Mouse (Mus musculus): ENCODE data around the gene Klhl10. TPM values are rescaled to one million over a fixed set of nuclear protein-coding genes. Genes with fewer than 3 reads are reported as not detected.

Gene Klhl10
- polyA plus RNA-seq, 1 experiment from 2014 or later, result 0.56 TPM

DNA sequence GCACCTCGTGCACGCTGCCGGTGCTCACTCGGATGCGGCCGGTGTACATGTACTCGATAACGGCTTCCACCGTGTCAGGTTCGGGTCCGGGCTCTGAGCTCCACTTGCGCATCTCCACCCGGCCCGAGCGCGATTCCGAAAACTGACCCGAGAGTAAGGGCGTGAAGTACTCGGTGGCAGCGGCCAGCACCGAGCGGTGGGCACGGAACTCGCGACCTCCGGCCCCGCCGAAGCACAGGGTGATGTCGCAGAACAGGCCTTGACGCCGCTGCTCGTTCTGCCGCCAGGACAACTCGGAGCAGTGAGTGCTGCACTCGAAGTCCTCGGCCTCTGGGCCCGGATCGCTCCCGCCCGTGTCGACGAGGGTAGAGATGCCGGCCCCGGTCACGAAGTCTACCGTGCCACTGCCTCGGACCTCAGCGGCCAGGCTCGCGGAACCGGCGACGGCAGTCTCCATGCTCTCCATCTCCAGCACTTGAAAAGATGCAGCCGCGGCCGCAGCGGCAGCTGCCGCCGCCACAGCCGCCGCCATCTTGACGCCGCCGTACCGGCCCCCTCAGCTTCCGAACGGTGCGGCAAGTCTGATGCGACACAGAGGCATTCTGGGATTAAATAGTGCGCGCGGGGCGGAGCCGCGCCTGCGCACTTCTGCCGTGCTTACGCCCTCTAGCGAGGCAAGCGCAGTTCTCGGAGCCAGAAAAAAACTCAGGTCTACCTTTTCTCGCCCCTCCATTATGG is 30.6 kb downstream of the Klhl10 start, which contains the start of gene Klhl11:
Klhl11 (minus strand) TSS at position 545 of the 738 bp plus-strand sequence.
- no peaks in the 10 kb centered on the region for H3K9me3 ChIP-seq
- peak; percentile 92 for ATAC-seq (ENCODE audit: borderline replicate concordance, extremely low read depth, low FRiP score, low TSS enrichment)

GRCm38 (mm10) chr11:100472935-100473295 is 31.2 kb downstream of the Klhl10 start:
- WGBS, result 33% methylated on average over 5 of the region's 5 CpGs
- Histone ChIP-seq H3K9me3 (no peaks in the 10 kb centered on the region), H3K9ac (no peak overlapping the region), H3K36me3 (peaks cover 19% of the 10 kb centered on the region), H3K4me1 (peaks cover 22% of the 10 kb centered on the region), H3K27ac (no peak overlapping the region), H3K4me3 (peak overlapping the region; percentile 95), H3K27me3 (no peaks in the 10 kb centered on the region), H3K4me2 (peak overlapping the region; percentile 35)
- ATAC-seq (ENCODE audit: borderline replicate concordance, extremely low read depth, low FRiP score, low TSS enrichment), result peak; percentile 14

More for the DNA sequence above, 30.6 kb downstream of the Klhl10 start, which contains the start of gene Klhl11:
- Histone ChIP-seq H3K9ac (peak within 1 kb of the TSS; percentile 90), H3K4me3 (peak within 1 kb of the TSS; percentile 95), H3K4me2 (peak within 1 kb of the TSS; percentile 93), H3K36me3 (peaks cover 16% of the 10 kb centered on the region), H3K27ac (peak within 1 kb of the TSS; percentile 77), H3K4me1 (peaks cover 22% of the 10 kb centered on the region), H3K27me3 (no peaks in the 10 kb centered on the region)
- under 1% methylated on average over 83 of the region's 83 CpGs for whole genome bisulfite sequencing

GRCm38 (mm10) chr11:100476281-100476680 is 34.6 kb downstream of the Klhl10 start:
- peaks cover 44% of the 10 kb centered on the region for H3K36me3 ChIP-seq
- H3K9me3 ChIP-seq, result no peaks in the 10 kb centered on the region
- H3K4me2 ChIP-seq, result no peak overlapping the region
- peaks cover 5% of the 10 kb centered on the region for H3K4me1 ChIP-seq
- no peak overlapping the region for H3K4me3 ChIP-seq
- no peaks in the 10 kb centered on the region for H3K27me3 ChIP-seq
- H3K9ac ChIP-seq, result no peak overlapping the region
- no peak for ATAC-seq (ENCODE audit: borderline replicate concordance, extremely low read depth, low FRiP score, low TSS enrichment)
- WGBS, result 66% methylated on average over 5 of the region's 5 CpGs
- no peak overlapping the region for H3K27ac ChIP-seq

- WGBS, result 27% methylated on average over 7 of the region's 7 CpGs
Observed at GRCm38 (mm10) chr11:100479152-100479551, 37.4 kb downstream of the Klhl10 start.

GRCm38 (mm10) chr11:100484461-100484860 is 42.7 kb downstream of the Klhl10 start:
- no peak for ATAC-seq (ENCODE audit: borderline replicate concordance, extremely low read depth, low FRiP score, low TSS enrichment)
- 95% methylated on average over 3 of the region's 3 CpGs for WGBS
- H3K4me2 ChIP-seq, result no peak overlapping the region
- no peak overlapping the region for H3K9ac ChIP-seq
- H3K36me3 ChIP-seq, result peaks cover 86% of the 10 kb centered on the region
- H3K27ac ChIP-seq, result no peak overlapping the region
- H3K4me1 ChIP-seq, result no peaks in the 10 kb centered on the region
- no peaks in the 10 kb centered on the region for H3K9me3 ChIP-seq
- no peak overlapping the region for H3K4me3 ChIP-seq
- H3K27me3 ChIP-seq, result no peaks in the 10 kb centered on the region

More at GRCm38 (mm10) chr11:100479152-100479551, 37.4 kb downstream of the Klhl10 start:
- no peak overlapping the region for H3K4me3 ChIP-seq
- H3K4me1 ChIP-seq, result no peaks in the 10 kb centered on the region
- ATAC-seq (ENCODE audit: borderline replicate concordance, extremely low read depth, low FRiP score, low TSS enrichment), result 0 out of 2 replicates have a peak, but pooled peaks have one; percentile 35
- H3K27ac ChIP-seq, result no peak overlapping the region
- H3K36me3 ChIP-seq, result peaks cover 72% of the 10 kb centered on the region
- H3K4me2 ChIP-seq, result no peak overlapping the region
- H3K9ac ChIP-seq, result no peak overlapping the region
- H3K9me3 ChIP-seq, result no peaks in the 10 kb centered on the region
- no peaks in the 10 kb centered on the region for H3K27me3 ChIP-seq

DNA sequence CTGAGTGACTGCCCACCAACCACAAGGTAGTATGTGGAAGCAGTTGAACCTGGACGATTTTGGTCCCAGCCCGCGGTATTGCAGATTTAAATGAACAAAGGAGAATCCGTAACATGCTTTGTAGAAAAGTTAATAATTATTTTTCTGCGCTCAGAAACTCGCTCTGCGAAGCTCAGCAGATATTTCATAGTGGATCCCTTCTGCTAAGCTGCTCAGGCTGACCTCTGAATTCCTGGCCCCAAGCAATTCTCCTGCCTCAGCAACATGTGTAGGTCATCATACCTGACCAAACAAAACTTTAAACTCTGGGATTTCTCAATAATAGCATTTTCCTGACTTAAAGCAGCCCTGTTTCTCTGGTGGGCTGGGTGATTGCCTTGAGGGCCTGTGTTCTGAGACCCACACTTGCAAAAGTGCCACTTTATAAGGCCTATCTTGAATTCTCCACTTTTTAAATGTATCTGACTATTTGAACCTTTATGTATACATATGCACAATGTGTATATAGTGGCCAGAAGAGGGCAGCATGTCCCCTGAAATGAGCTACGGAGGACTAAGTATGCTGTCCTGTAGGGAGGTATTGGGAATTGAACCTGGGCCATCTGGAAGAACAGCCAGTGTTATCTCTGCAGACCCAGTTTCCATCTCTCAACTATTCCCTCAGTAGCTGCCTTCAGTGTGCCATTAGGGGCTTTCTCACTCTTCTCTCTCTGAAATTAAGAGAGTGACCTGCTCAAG is 44.3 kb downstream of the Klhl10 start:
- H3K27ac ChIP-seq, result no peak overlapping the region
- 85% methylated on average over 8 of the region's 8 CpGs for WGBS
- no peak for ATAC-seq (ENCODE audit: borderline replicate concordance, extremely low read depth, low FRiP score, low TSS enrichment)
- no peaks in the 10 kb centered on the region for H3K4me1 ChIP-seq
- H3K4me2 ChIP-seq, result no peak overlapping the region
- no peak overlapping the region for H3K4me3 ChIP-seq
- no peaks in the 10 kb centered on the region for H3K27me3 ChIP-seq
- H3K9me3 ChIP-seq, result no peaks in the 10 kb centered on the region
- H3K9ac ChIP-seq, result no peak overlapping the region
- H3K36me3 ChIP-seq, result peaks cover 89% of the 10 kb centered on the region

DNA sequence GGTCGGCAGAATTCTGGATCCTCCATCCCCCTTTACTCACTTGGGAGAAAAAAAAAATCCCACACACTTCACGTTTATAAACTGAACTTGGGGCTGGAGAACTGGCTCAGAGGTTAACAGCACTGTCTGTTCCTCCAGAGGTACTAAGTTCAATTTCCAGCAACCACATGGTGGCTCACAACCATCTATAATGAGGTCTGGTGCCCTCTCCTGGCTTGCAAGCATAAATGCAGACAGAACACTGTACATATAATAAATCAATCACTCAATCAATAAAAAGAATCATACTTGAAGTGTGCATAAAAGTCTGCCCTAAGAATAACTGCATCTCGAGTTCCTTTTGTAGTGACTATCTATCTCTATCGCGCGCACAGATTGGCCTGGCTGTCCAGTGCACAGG is 49.2 kb downstream of the Klhl10 start:
- WGBS, result 91% methylated on average over 6 of the region's 6 CpGs
- no peak overlapping the region for H3K4me3 ChIP-seq
- no peaks in the 10 kb centered on the region for H3K9me3 ChIP-seq
- no peak overlapping the region for H3K9ac ChIP-seq
- H3K27ac ChIP-seq, result no peak overlapping the region
- H3K36me3 ChIP-seq, result peaks cover 88% of the 10 kb centered on the region
- H3K4me1 ChIP-seq, result no peaks in the 10 kb centered on the region
- H3K4me2 ChIP-seq, result no peak overlapping the region
- no peak for ATAC-seq (ENCODE audit: borderline replicate concordance, extremely low read depth, low FRiP score, low TSS enrichment)
- H3K27me3 ChIP-seq, result no peaks in the 10 kb centered on the region

GRCm38 (mm10) chr11:100493771-100494170 is 52.1 kb downstream of the Klhl10 start:
- H3K27me3 ChIP-seq, result no peaks in the 10 kb centered on the region
- H3K9ac ChIP-seq, result no peak overlapping the region
- no peak overlapping the region for H3K4me2 ChIP-seq
- no peaks in the 10 kb centered on the region for H3K9me3 ChIP-seq
- peaks cover 95% of the 10 kb centered on the region for H3K36me3 ChIP-seq
- no peaks in the 10 kb centered on the region for H3K4me1 ChIP-seq
- H3K27ac ChIP-seq, result no peak overlapping the region
- no peak for ATAC-seq (ENCODE audit: borderline replicate concordance, extremely low read depth, low FRiP score, low TSS enrichment)
- 92% methylated on average over 12 of the region's 12 CpGs for WGBS
- no peak overlapping the region for H3K4me3 ChIP-seq

GRCm38 (mm10) chr11:100500241-100500640 is 58.5 kb downstream of the Klhl10 start:
- no peak overlapping the region for H3K4me2 ChIP-seq
- 75% methylated on average over 3 of the region's 3 CpGs for WGBS
- H3K9ac ChIP-seq, result no peak overlapping the region
- H3K4me3 ChIP-seq, result no peak overlapping the region
- H3K36me3 ChIP-seq, result peaks cover 92% of the 10 kb centered on the region
- no peaks in the 10 kb centered on the region for H3K9me3 ChIP-seq
- no peaks in the 10 kb centered on the region for H3K27me3 ChIP-seq
- no peak overlapping the region for H3K27ac ChIP-seq
- no peak for ATAC-seq (ENCODE audit: borderline replicate concordance, extremely low read depth, low FRiP score, low TSS enrichment)
- H3K4me1 ChIP-seq, result no peaks in the 10 kb centered on the region

GRCm38 (mm10) chr11:100500651-100501050 is 58.9 kb downstream of the Klhl10 start:
- Histone ChIP-seq H3K4me1 (no peaks in the 10 kb centered on the region), H3K27ac (no peak overlapping the region), H3K9me3 (no peaks in the 10 kb centered on the region), H3K4me2 (no peak overlapping the region), H3K9ac (no peak overlapping the region), H3K27me3 (no peaks in the 10 kb centered on the region), H3K4me3 (no peak overlapping the region), H3K36me3 (peaks cover 92% of the 10 kb centered on the region)
- WGBS, result 88% methylated on average over 7 of the region's 7 CpGs
- no peak for ATAC-seq (ENCODE audit: borderline replicate concordance, extremely low read depth, low FRiP score, low TSS enrichment)

- no peak overlapping the region for H3K9ac ChIP-seq
- no peaks in the 10 kb centered on the region for H3K9me3 ChIP-seq
- H3K36me3 ChIP-seq, result peaks cover 92% of the 10 kb centered on the region
- no peaks in the 10 kb centered on the region for H3K4me1 ChIP-seq
- H3K27ac ChIP-seq, result no peak overlapping the region
- 44% methylated on average over 6 of the region's 6 CpGs for WGBS
- H3K4me3 ChIP-seq, result no peak overlapping the region
- ATAC-seq (ENCODE audit: borderline replicate concordance, extremely low read depth, low FRiP score, low TSS enrichment), result no peak
- no peak overlapping the region for H3K4me2 ChIP-seq
- H3K27me3 ChIP-seq, result no peaks in the 10 kb centered on the region
Observed at GRCm38 (mm10) chr11:100501321-100501720, 59.6 kb downstream of the Klhl10 start.
